Mouse (Mus musculus): ENCODE data around the gene Capn12.
A peak's percentile ranks its signal among the peaks of the same experiment; 100 is the strongest.

The Capn12 gene

GRCm38 (mm10) chr7:28921178-28921577 is 40.0 kb downstream of the Capn12 start:
- DNase-seq (ENCODE audit: low spot score), result no peak

- no peak for DNase-seq (ENCODE audit: low spot score)
These were observed 40.7 kb downstream of the Capn12 start for GRCm38 (mm10) chr7:28921722-28922465.

- no peak for DNase-seq (ENCODE audit: low spot score)
These were observed 41.4 kb downstream of the Capn12 start for GRCm38 (mm10) chr7:28922606-28923005.

- DNase-seq (ENCODE audit: low spot score), result peak; percentile 29
These were observed 42.7 kb downstream of the Capn12 start for GRCm38 (mm10) chr7:28923865-28924291.

GRCm38 (mm10) chr7:28924802-28925201 is 43.6 kb downstream of the Capn12 start:
- DNase-seq (ENCODE audit: low spot score), result peak; percentile 36

GRCm38 (mm10) chr7:28925317-28925716 is 44.1 kb downstream of the Capn12 start:
- DNase-seq (ENCODE audit: low spot score), result peak; percentile 83

- DNase-seq (ENCODE audit: low spot score), result no peak
These were observed 45.0 kb downstream of the Capn12 start for GRCm38 (mm10) chr7:28926172-28926571.

GRCm38 (mm10) chr7:28929381-28929780 is 48.2 kb downstream of the Capn12 start:
- DNase-seq (ENCODE audit: low spot score), result peak; percentile 52

- peak; percentile 59 for DNase-seq (ENCODE audit: low spot score)
These were observed 49.3 kb downstream of the Capn12 start for GRCm38 (mm10) chr7:28930320-28931031.

GRCm38 (mm10) chr7:28931032-28931694 is 49.9 kb downstream of the Capn12 start:
- peak; percentile 57 for DNase-seq (ENCODE audit: low spot score)

GRCm38 (mm10) chr7:28931695-28932039 is 50.4 kb downstream of the Capn12 start:
- DNase-seq (ENCODE audit: low spot score), result peak; percentile 64

- peak; percentile 70 for DNase-seq (ENCODE audit: low spot score)
These were observed 51.3 kb downstream of the Capn12 start for GRCm38 (mm10) chr7:28932421-28933041.

GRCm38 (mm10) chr7:28933825-28934224 is 52.6 kb downstream of the Capn12 start:
- DNase-seq (ENCODE audit: low spot score), result no peak

GRCm38 (mm10) chr7:28936787-28937186 is 55.6 kb downstream of the Capn12 start:
- no peak for DNase-seq (ENCODE audit: low spot score)

GRCm38 (mm10) chr7:28938654-28939053 is 57.4 kb downstream of the Capn12 start:
- no peak for DNase-seq (ENCODE audit: low spot score)

- no peak for DNase-seq (ENCODE audit: low spot score)
These were observed 58.4 kb downstream of the Capn12 start for GRCm38 (mm10) chr7:28939418-28940183.

GRCm38 (mm10) chr7:28941129-28941528 is 59.9 kb downstream of the Capn12 start:
- DNase-seq (ENCODE audit: low spot score), result no peak

GRCm38 (mm10) chr7:28941542-28941941 is 60.3 kb downstream of the Capn12 start:
- no peak for DNase-seq (ENCODE audit: low spot score)

All from urinary bladder, postnatal 14 days (tissue).